25 mouse cellular contexts compared by ENCODE assay signal in genomic region chr16:85470057-85470456, GRCm38 (mm10).
"Had no signal": no experiment of that assay in that cellular context is flagged by ENCODE, and none has a peak within 500 bp of the region (broad histone marks: within the 10 kb centered on the region; RNA-seq: fewer than 3 reads in every experiment).

No protein-coding gene starts in this region.

- H3K27me3 ChIP-seq: embryonic facial prominence, embryonic 12.5 days; embryonic facial prominence, embryonic 13.5 days; embryonic facial prominence, embryonic 15.5 days; forebrain, embryonic 12.5 days; forebrain, embryonic 13.5 days; forebrain, embryonic 15.5 days had no signal

- H3K4me2 ChIP-seq: embryonic facial prominence, embryonic 12.5 days; embryonic facial prominence, embryonic 13.5 days; embryonic facial prominence, embryonic 15.5 days; forebrain, embryonic 12.5 days; forebrain, embryonic 13.5 days; forebrain, embryonic 15.5 days had no signal

- H3K4me1 ChIP-seq: embryonic facial prominence, embryonic 12.5 days; embryonic facial prominence, embryonic 13.5 days; embryonic facial prominence, embryonic 15.5 days; forebrain, embryonic 12.5 days; forebrain, embryonic 13.5 days had no signal

- H3K27ac ChIP-seq: embryonic facial prominence, embryonic 10.5 days; embryonic facial prominence, embryonic 12.5 days; embryonic facial prominence, embryonic 13.5 days; embryonic facial prominence, embryonic 15.5 days; forebrain, embryonic 10.5 days; forebrain, embryonic 12.5 days; forebrain, embryonic 13.5 days; forebrain, embryonic 15.5 days; gastrocnemius, adult 2 months; heart, adult 2 months; heart, embryonic 10.5 days had no signal

- H3K9me3 ChIP-seq: embryonic facial prominence, embryonic 10.5 days; embryonic facial prominence, embryonic 12.5 days; embryonic facial prominence, embryonic 13.5 days; embryonic facial prominence, embryonic 15.5 days; forebrain, embryonic 10.5 days; forebrain, embryonic 12.5 days; forebrain, embryonic 13.5 days; forebrain, embryonic 15.5 days; heart, embryonic 10.5 days had no signal

- DNase-seq: cerebellum, adult 9-11 months; cerebellum, postnatal 10 days; cerebellum, postnatal 14 days; cerebellum, postnatal 25 days; cerebellum, postnatal 36 days; embryo, embryonic 11 days; forebrain, postnatal 0 days; gastrocnemius, adult 2 months; gastrocnemius, postnatal 10 days; gastrocnemius, postnatal 14 days; gastrocnemius, postnatal 25 days; gastrocnemius, postnatal 36 days; heart, adult 11 months; heart, adult 18-20 months; heart, adult 2 months had no signal

- H3K9ac ChIP-seq: embryonic facial prominence, embryonic 12.5 days; embryonic facial prominence, embryonic 13.5 days; embryonic facial prominence, embryonic 15.5 days; forebrain, embryonic 12.5 days; forebrain, embryonic 13.5 days; forebrain, embryonic 15.5 days; forebrain, postnatal 0 days had no signal

- H3K36me3 ChIP-seq: embryonic facial prominence, embryonic 10.5 days; embryonic facial prominence, embryonic 12.5 days; embryonic facial prominence, embryonic 13.5 days; embryonic facial prominence, embryonic 15.5 days; forebrain, embryonic 10.5 days; forebrain, embryonic 12.5 days; forebrain, embryonic 15.5 days; heart, embryonic 10.5 days had no signal

- H3K4me3 ChIP-seq: embryonic facial prominence, embryonic 10.5 days; embryonic facial prominence, embryonic 12.5 days; embryonic facial prominence, embryonic 13.5 days; embryonic facial prominence, embryonic 15.5 days; erythroblast, embryonic 14.5 days; forebrain, embryonic 10.5 days; forebrain, embryonic 12.5 days; forebrain, embryonic 13.5 days; forebrain, embryonic 15.5 days; gastrocnemius, adult 2 months; heart, adult 2 months; heart, embryonic 10.5 days had no signal
